Mouse (Mus musculus) CH12.LX (cell line): ENCODE measurements at regions not wholly inside any gene's neighbourhood (a gene's known extent, or its start where the extent isn't known, plus 50 kb on each side); places are given as distances from the start of the nearest gene placed in this dataset.

ENCODE experiments used
- DNase-seq: peaks from one replicate; pipeline ENCODE4 v3.0.0-alpha.2; 2013; ENCODE audit errors: extremely low read depth
- H3K27ac ChIP-seq: 2 replicates; pipeline ENCODE4 v1.5.1; 2012; ENCODE audit warnings: low read depth, mild to moderate bottlenecking, control low read depth, moderate library complexity; ENCODE audit not compliant: insufficient read depth
- H3K27me3 ChIP-seq: replicated peaks from 2 replicates; pipeline ENCODE3; 2012; ENCODE audit warnings: inconsistent platforms
- H3K36me3 ChIP-seq, 2 experiments: replicated peaks in 1 of 2; 2 replicates each; pipeline versions ENCODE3 to v1.6.1; 2012; ENCODE audit warnings: inconsistent platforms in 1 of 2, low read length in 1 of 2, mild to moderate bottlenecking in 1 of 2, mixed read lengths in 1 of 2, moderate library complexity in 1 of 2; ENCODE audit not compliant: control insufficient read depth in 1 of 2, insufficient read depth in 1 of 2
- H3K4me1 ChIP-seq, 2 experiments: 2 replicates each; pipeline ENCODE4 v1.6.1; 2012; ENCODE audit warnings: inconsistent platforms in 1 of 2, moderate library complexity in 1 of 2; ENCODE audit not compliant: insufficient read depth in 2 of 2, control insufficient read depth in 1 of 2
- H3K4me2 ChIP-seq: 2 replicates; pipeline ENCODE4 v1.6.1; 2012; ENCODE audit warnings: low read depth, mild to moderate bottlenecking, control low read depth; ENCODE audit not compliant: poor library complexity, insufficient read depth, severe bottlenecking
- H3K4me3 ChIP-seq, 3 experiments: fragments of 150-350 bp in 1 of 3; sonication (generic) in 1 of 3; replicated peaks in 1 of 3; 2 replicates each; pipeline versions ENCODE3 to v1.5.1; 2011 to 2012; ENCODE audit warnings: low read depth in 2 of 3, low read length in 2 of 3, mild to moderate bottlenecking in 2 of 3, moderate library complexity in 2 of 3, control low read depth in 1 of 3, improper control_type of control experiment in 1 of 3, inconsistent platforms in 1 of 3, mixed read lengths in 1 of 3; ENCODE audit not compliant: poor library complexity in 1 of 3
- H3K79me2 ChIP-seq: replicated peaks from 2 replicates; pipeline ENCODE4 v1.6.1; 2012; ENCODE audit warnings: mild to moderate bottlenecking, moderate library complexity; ENCODE audit not compliant: control insufficient read depth, poor library complexity, insufficient read depth, severe bottlenecking; ENCODE audit errors: extremely low read depth
- H3K9ac ChIP-seq: 2 replicates; pipeline ENCODE4 v1.6.1; 2012; ENCODE audit warnings: low read depth, mild to moderate bottlenecking, control low read depth, moderate library complexity; ENCODE audit not compliant: insufficient read depth
- H3K9me3 ChIP-seq: replicated peaks from 2 replicates; pipeline ENCODE3; 2012; ENCODE audit warnings: low read length, inconsistent platforms, mixed read lengths
- BHLHE40 ChIP-seq: IDR thresholded peaks from 2 replicates; pipeline ENCODE4 v1.6.1; 2011; ENCODE audit warnings: mild to moderate bottlenecking, low read depth, low read length, improper control_type of control experiment
- CHD1 ChIP-seq: IDR thresholded peaks from 2 replicates; pipeline ENCODE4 v1.6.1; 2012; ENCODE audit warnings: low read depth, low read length, improper control_type of control experiment, inconsistent platforms
- CHD2 ChIP-seq: IDR thresholded peaks from 2 replicates; pipeline ENCODE4 v1.6.1; 2011; ENCODE audit warnings: low read length, improper control_type of control experiment
- E2F4 ChIP-seq: IDR thresholded peaks from 2 replicates; pipeline ENCODE4 v1.6.1; 2011; ENCODE audit warnings: low read depth, low read length, improper control_type of control experiment; ENCODE audit not compliant: insufficient replicate concordance
- ETS1 ChIP-seq: conservative IDR thresholded peaks from 2 replicates; pipeline ENCODE4 v1.6.1; 2012; ENCODE audit warnings: low read depth, mild to moderate bottlenecking, inconsistent platforms, low read length, improper control_type of control experiment, moderate library complexity
- HCFC1 ChIP-seq: IDR thresholded peaks from 2 replicates; pipeline ENCODE4 v1.6.1; 2012; ENCODE audit warnings: low read depth, mild to moderate bottlenecking, inconsistent platforms, low read length, improper control_type of control experiment
- JUN ChIP-seq: IDR thresholded peaks from 2 replicates; pipeline ENCODE4 v1.6.1; 2011; ENCODE audit warnings: low read depth, mild to moderate bottlenecking, low read length, improper control_type of control experiment, moderate library complexity; ENCODE audit not compliant: insufficient read depth
- KAT2A ChIP-seq: IDR thresholded peaks from 2 replicates; pipeline ENCODE4 v1.6.1; 2012; ENCODE audit warnings: low read length, improper control_type of control experiment, inconsistent platforms; ENCODE audit not compliant: insufficient replicate concordance
- MAX ChIP-seq: IDR thresholded peaks from 2 replicates; pipeline ENCODE4 v1.6.1; 2011; ENCODE audit warnings: low read length, improper control_type of control experiment
- POLR2A ChIP-seq: IDR thresholded peaks from 2 replicates; pipeline ENCODE4 v1.6.1; 2011; ENCODE audit warnings: low read depth, mild to moderate bottlenecking, improper control_type of control experiment, low read length
- POLR2AphosphoS2 ChIP-seq: IDR thresholded peaks from 2 replicates; pipeline ENCODE4 v1.6.1; 2011; ENCODE audit warnings: low read depth, low read length, improper control_type of control experiment
- SIN3A ChIP-seq: IDR thresholded peaks from 2 replicates; pipeline ENCODE4 v1.6.1; 2012; ENCODE audit warnings: low read length, improper control_type of control experiment, inconsistent platforms
- UBTF ChIP-seq: IDR thresholded peaks from 2 replicates; pipeline ENCODE4 v1.6.1; 2012; ENCODE audit warnings: low read depth, mild to moderate bottlenecking, inconsistent platforms, low read length, improper control_type of control experiment, moderate library complexity
- USF1 ChIP-seq: IDR thresholded peaks from 2 replicates; pipeline ENCODE4 v1.6.1; 2014; ENCODE audit warnings: low read depth, mild to moderate bottlenecking, inconsistent platforms, low read length, improper control_type of control experiment
- ZKSCAN1 ChIP-seq: IDR thresholded peaks from 2 replicates; pipeline ENCODE4 v1.6.1; 2012; ENCODE audit warnings: low read depth, inconsistent platforms, low read length, improper control_type of control experiment, borderline replicate concordance
- ZMIZ1 ChIP-seq: IDR thresholded peaks from 2 replicates; pipeline ENCODE4 v1.6.1; 2012; ENCODE audit warnings: low read depth, mild to moderate bottlenecking, inconsistent platforms, low read length, improper control_type of control experiment
- ZNF384 ChIP-seq: IDR thresholded peaks from 2 replicates; pipeline ENCODE4 v1.6.1; 2012; ENCODE audit warnings: low read depth, low read length, improper control_type of control experiment, inconsistent platforms
- dilution Hi-C: fragments of 300-500 bp; cut with MboI; formaldehyde crosslinking; loops from 2 replicates; pipeline ENCODE4 v1.14.3; 2020; ENCODE audit warnings: low sequenced_read_pairs; ENCODE audit not compliant: extremely low pct_unique_long_range_greater_than_20kb, extremely low pct_ligation_motif_present
- in situ Hi-C: fragments of 300-500 bp; cut with MboI; formaldehyde crosslinking; loops from 3 replicates; pipeline ENCODE4 v1.14.3; 2019; ENCODE audit warnings: low sequenced_read_pairs, low pct_ligation_motif_present, low pct_unique_long_range_greater_than_20kb, mixed read lengths

DNA sequence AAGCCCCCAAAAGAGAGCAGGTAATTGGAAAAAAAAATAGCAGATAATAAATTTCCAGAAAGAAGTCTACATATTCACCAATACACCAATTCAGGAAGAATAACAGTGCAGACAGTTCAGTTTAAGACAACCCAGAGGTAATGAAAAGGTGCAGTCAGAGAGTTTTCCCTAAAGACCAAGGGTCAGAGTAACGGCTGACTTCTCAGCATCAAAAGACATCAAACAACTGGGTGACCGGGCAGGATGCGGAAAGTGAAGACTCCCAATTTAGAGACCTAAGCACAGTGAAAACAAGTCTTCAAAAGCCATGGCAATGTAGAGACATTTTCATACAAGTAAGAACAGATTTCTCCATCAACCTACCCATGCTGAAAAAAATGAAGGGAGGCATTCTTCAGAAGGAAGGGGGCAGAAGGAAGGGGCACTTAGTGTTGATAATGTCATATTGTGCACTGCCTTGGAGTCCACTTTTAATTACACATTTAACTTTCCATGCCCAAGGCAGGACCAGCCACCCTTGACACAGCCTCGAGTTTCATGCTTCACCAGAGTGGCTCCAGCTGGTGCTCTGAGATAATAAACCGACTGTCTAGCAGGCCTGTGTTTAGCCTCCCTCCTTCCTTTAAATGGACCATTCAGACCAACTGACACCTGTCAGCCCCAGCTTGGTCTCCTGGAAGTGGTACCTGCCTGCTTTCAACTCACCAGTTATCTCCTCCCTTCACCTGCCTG is 129.7 kb downstream of the Eva1a start:
- in situ Hi-C loops, result no loop called here
- Histone ChIP-seq H3K4me1 (no peaks in the 10 kb centered on the region), H3K4me2 (no peak overlapping the region)
- DNase-seq, result no peak
- dilution Hi-C loops, result no loop called here
- TF ChIP-seq CHD1, result no peak
- no peak for TF ChIP-seq CHD2
- TF ChIP-seq E2F4, result no peak
- no peak for TF ChIP-seq BHLHE40
- TF ChIP-seq UBTF, result no peak
- no peak for TF ChIP-seq ZNF384
- no peak for TF ChIP-seq KAT2A
- no peak for TF ChIP-seq POLR2AphosphoS2
- no peak for TF ChIP-seq JUN
- TF ChIP-seq HCFC1, result no peak
- TF ChIP-seq, all 38 proteins: peak for 0
- Histone ChIP-seq H3K79me2 (no peaks in the 10 kb centered on the region), H3K36me3 (no peaks in the 10 kb centered on the region), H3K9ac (no peak overlapping the region), H3K27ac (no peak overlapping the region), H3K9me3 (peaks cover 10% of the 10 kb centered on the region), H3K4me3 (no peak overlapping the region), H3K27me3 (no peaks in the 10 kb centered on the region)

DNA sequence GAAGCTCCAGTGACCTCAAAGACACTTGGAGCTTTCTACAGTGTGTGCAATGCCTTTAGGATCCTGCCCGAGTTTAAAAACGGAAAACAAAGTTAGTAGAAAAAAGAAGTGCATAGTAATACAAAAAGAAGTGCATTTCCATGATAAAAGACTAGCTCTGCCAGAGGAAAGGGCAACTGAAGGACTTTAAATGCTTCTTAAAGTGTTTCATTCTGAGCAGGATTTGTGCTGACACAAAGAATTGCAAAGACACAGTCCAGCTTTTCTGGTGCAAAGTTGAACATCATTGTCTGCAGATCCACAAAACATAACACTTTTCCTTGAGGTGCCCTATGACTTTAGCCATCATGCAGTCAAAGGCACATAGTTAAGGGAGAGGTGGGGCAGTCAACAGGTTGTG is 134.1 kb downstream of the Eva1a start:
- Histone ChIP-seq H3K27me3 (no peaks in the 10 kb centered on the region), H3K36me3 (no peaks in the 10 kb centered on the region), H3K9me3 (peaks cover 7% of the 10 kb centered on the region)
- in situ Hi-C loops, result no loop called here
- TF ChIP-seq MAX (no peak), BHLHE40 (no peak), SIN3A (no peak), CHD2 (no peak), USF1 (no peak), ETS1 (no peak), HCFC1 (no peak), ZKSCAN1 (no peak), ZMIZ1 (no peak), POLR2A (no peak)
- TF ChIP-seq, all 38 proteins: peak for 0
- no peak for DNase-seq
- no peaks in the 10 kb centered on the region for H3K79me2 ChIP-seq
- H3K27ac ChIP-seq, result no peak overlapping the region
- H3K4me2 ChIP-seq, result no peak overlapping the region
- no peaks in the 10 kb centered on the region for H3K4me1 ChIP-seq
- dilution Hi-C loops, result no loop called here
- H3K4me3 ChIP-seq, result no peak overlapping the region
- H3K9ac ChIP-seq, result no peak overlapping the region
